Mouse (Mus musculus): Measurements from ENCODE around the gene E2f4.

The E2f4 gene

DNA sequence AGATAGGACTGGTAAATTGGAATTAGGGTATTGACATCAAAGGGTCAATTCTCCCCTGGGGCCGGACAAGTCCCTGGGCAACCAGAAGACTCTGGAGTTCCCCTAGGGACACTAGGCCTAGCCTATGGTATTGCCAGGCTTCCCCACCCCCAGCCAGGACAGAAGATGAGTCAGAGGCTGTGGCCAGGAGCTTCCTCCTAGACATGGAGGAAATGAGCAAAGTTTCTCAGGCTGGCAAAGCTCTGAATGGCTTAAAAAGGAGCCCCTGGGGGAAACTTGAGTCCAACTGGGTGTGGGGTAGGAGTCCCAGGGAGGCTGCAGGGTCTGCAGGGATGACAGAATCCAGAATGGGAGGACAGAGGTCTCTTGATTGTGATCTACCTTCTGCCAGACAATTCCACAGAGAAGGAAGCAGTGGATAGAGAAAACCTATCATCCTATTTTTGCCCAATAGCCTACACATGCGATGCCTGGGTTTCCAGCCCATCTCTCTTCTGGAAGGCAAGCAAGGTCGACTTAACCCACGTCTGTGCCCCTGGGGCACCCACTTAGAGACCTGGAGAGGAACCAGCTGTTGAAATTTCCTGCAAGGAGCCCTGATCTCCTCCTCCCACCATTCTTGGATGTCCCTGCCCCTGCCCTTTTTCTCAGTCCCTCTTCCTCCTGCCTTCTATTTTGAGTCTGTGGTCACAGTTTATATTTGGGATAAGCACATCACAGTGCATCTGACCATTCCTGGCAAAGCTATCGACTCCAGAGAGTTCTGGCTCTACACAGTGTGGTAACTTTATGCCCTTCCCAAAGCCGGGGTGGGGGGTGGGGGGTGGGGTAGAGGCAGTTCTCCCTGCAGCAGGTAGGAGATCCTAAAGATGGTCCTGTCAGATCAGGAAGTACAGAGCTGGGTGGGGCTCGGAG lies 47.9 kb downstream of the E2f4 start:
- in situ Hi-C loops (cut with MboI, MseI) = no loop called here

- in situ Hi-C loops (cut with MboI, MseI) = no loop called here
Measured at GRCm38 (mm10) chr8:105346611-105347427, 49.4 kb downstream of the E2f4 start.

DNA sequence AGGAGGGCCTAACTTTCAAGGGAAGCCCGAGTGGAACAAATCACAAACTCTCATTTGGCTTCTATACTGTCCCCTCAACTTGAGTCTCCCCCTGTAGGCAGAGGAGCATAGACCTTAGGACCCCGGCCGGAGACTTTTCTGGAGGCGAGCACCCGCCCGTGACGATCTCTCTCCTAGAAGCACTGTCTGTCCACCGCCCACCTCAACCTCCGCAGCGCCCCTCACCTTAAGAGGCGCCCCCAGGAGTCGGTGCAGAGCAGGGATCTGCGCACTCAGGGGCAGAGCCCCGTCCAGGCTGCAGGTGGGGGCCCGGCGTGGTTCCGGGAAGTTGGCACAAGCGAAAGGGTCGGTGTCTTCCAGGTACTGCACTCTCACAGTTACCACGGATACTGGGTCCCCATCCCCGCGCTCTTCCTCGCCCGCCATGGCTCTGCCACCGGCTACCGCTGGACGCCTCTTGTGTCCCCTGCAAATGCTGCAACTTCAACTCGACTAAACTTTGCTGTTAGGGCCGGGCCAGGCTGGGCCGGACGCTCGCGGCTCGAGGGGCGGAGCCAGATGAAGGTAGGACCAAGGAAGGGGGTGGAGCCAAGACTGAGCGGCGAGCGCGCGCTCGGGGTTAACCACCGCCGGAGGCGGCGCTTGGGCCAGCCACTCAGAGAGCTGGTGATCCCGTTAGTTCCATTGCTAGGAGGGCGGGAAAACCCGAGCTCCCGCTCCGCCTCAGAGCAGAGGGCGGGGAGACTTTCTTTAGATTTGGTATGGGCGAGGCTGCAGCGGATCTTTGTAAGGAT lies 50.2 kb downstream of the E2f4 start, which contains the start of gene Fhod1:
Gene Fhod1, minus strand, starts transcription at position 526 of the 794 bp plus-strand sequence.
- in situ Hi-C loops (cut with MboI, MseI) = no loop called here

DNA sequence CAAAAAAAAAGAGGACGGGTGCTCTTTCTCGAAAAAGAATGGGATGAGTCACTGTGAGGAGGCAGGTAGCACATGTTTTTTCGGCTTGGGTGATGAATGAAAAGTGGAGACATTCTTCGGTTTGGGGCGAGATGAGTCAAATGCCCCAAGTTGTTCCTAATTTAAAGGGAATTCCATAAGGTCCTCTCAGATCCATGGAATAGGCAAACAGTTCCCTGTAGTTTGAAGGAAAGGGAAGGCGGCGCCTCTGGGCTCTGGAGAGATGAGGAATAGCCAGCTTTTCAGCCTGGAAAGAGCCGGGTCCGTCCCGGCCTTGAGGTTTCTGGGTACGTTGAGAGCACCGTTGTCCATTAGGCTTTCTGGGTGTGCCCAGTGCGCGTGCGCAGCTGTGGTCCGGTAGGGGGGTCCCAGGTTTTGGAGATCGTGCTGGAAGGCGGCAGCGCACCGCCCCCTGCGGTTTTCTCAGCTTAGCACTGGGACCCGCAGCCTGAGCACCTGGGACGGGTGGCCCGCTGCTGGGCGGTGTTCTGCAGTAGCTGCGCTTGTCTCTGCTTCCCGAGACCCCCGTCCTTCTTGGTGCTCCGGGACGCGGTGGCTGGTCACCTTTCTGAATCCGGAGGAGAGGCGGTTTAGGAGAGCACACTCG lies 51.1 kb downstream of the E2f4 start, which contains the start of gene Slc9a5:
Gene Slc9a5, plus strand, starts transcription at position 394 of the 646 bp plus-strand sequence.
- in situ Hi-C loops (cut with MboI, MseI) = no loop called here

GRCm38 (mm10) chr8:105349096-105349771 lies 51.8 kb downstream of the E2f4 start:
- in situ Hi-C loops (cut with MboI, MseI) = no loop called here

- in situ Hi-C loops (cut with MboI, MseI) = no loop called here
Measured at GRCm38 (mm10) chr8:105350186-105350585, 52.7 kb downstream of the E2f4 start.

DNA sequence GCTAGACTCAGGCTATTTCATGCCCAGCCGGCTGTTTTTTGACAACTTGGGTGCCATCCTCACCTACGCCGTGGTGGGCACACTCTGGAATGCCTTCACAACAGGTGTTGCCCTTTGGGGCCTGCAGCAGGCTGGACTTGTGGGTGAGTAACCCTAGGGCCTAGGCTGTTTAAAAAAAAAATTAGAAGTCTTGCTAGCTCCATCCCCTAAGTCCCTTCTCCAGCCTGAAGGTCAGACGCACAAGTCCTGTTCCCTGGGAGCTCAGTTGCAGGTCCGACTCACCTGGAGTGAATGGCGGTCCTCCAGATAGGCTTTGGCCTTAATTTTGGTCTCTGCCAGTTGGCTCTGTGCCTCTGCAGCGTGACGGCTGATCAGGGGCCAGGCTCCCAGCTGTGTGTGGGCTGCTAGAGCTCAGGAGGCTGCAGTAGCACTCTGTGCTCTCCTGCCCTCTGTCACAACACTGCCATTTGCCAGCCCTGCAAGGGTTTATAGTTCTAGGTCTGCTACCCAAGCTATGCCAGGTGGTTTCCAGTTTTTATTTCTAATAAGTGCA lies 56.2 kb downstream of the E2f4 start:
- in situ Hi-C loops (cut with MboI, MseI) = no loop called here

DNA sequence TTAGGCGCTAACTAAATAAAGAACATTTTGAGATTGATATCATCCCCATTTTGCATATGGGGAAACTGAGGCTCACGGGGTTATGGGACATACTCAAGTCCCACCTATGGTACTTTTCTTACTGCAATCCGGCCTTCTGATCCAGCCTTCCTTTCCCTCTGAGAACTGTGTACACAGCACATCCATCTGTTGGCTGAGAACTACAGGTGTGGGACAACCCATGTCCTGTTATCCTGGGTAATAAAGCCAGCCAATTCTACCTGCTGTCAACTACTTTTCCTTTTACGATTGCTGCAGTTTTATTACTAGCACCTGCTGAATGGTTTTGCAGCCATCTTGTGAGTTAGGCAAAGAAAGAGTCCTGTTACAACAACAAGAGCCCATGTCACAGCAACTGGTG lies 57.1 kb downstream of the E2f4 start:
- in situ Hi-C loops (cut with MboI, MseI) = no loop called here

All from regulatory T cell (primary cell).